Mouse (Mus musculus): Measurements from ENCODE around the gene Epas1. TPM values are rescaled to one million over a fixed set of nuclear protein-coding genes. Genes with fewer than 3 reads are reported as not detected.

Epas1 gene
- polyA plus RNA-seq, 2 experiments = 8.3 to 11.4 TPM

DNA sequence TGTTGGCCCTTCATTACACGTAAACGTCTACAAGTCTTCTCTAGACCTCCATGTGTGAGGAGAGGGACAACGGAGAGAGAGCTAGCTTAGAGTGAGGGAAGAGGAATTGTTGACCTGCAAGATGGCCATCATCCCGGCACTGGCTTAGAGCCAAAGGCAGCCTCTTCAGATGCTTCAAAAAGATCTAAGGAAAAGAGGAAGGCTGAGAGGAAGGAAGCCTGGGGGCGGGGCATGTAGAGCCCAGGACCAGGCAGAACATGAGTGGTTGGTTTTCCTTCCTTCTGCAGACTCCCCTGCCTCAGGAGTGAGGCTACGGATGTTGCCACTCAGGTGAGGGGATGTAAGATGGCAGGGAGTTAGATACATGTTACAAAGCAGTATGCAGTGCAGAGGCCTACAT lies 34.8 kb downstream of the Epas1 start:
- Histone ChIP-seq H3K4me3 (replicated peaks; ENCODE audit: low read length) (no peak overlapping the region), H3K4me2 (replicated peaks; ENCODE audit: low read depth, low read length, severe bottlenecking) (no peak overlapping the region), H3K4me1 (ENCODE audit: control insufficient read depth, insufficient read depth, low read length) (peaks cover 20% of the 10 kb centered on the region), H3K9ac (ENCODE audit: low read depth, low read length, severe bottlenecking) (no peak overlapping the region), H3K36me3 (ENCODE audit: control insufficient read depth, insufficient read depth, low read length) (no peaks in the 10 kb centered on the region), H3K9me3 (ENCODE audit: control insufficient read depth, low read length) (no peaks in the 10 kb centered on the region), H3K27me3 (ENCODE audit: control insufficient read depth, insufficient read depth, low read length) (no peaks in the 10 kb centered on the region), H3K27ac (replicated peaks; ENCODE audit: low read depth, low read length) (no peak overlapping the region)
- DNase-seq (ENCODE audit: low spot score) (no peak), ATAC-seq (ENCODE audit: low FRiP score, low read depth) (no peak)
- whole genome bisulfite sequencing = 56% methylated on average over 6 of the region's 6 CpGs
- no peak for TF ChIP-seq POLR2A (IDR thresholded peaks at IDR 0.05; ENCODE audit: borderline replicate concordance, extremely low read depth, insufficient read depth, insufficient read length)

DNA sequence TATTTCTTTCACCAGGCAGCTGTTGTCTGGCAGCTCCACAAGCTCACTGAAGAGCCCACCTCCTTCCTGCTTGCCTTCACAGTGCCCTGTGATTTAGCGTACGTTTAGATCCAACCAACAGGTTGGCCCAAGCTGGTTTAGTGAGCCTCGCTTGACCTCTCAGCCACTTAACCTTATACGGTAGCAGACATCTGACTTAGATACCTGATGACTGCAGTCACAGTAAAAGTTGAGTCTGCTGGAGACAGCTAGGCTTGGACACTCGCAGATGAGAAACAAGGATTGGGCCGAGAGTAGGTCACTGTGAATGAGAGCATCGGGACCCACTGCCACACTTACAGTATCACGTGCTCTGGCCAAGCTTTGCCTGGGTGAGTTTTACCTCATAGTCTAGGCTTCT lies 38.4 kb downstream of the Epas1 start:
- DNase-seq (ENCODE audit: low spot score) = no peak
- ATAC-seq (ENCODE audit: low FRiP score, low read depth) = no peak
- TF ChIP-seq POLR2A (IDR thresholded peaks at IDR 0.05; ENCODE audit: borderline replicate concordance, extremely low read depth, insufficient read depth, insufficient read length) = no peak
- peaks cover 1% of the 10 kb centered on the region; the same call in 1 of the 2 replicates for H3K4me1 ChIP-seq (ENCODE audit: control insufficient read depth, insufficient read depth, low read length)
- H3K9me3 ChIP-seq (ENCODE audit: control insufficient read depth, low read length) = no peaks in the 10 kb centered on the region
- H3K27me3 ChIP-seq (ENCODE audit: control insufficient read depth, insufficient read depth, low read length) = no peaks in the 10 kb centered on the region
- H3K4me3 ChIP-seq (replicated peaks; ENCODE audit: low read length) = no peak overlapping the region
- no peak overlapping the region for H3K4me2 ChIP-seq (replicated peaks; ENCODE audit: low read depth, low read length, severe bottlenecking)
- WGBS = 80% methylated on average over 8 of the region's 8 CpGs
- H3K9ac ChIP-seq (ENCODE audit: low read depth, low read length, severe bottlenecking) = no peak overlapping the region
- no peaks in the 10 kb centered on the region for H3K36me3 ChIP-seq (ENCODE audit: control insufficient read depth, insufficient read depth, low read length)
- H3K27ac ChIP-seq (replicated peaks; ENCODE audit: low read depth, low read length) = no peak overlapping the region

DNA sequence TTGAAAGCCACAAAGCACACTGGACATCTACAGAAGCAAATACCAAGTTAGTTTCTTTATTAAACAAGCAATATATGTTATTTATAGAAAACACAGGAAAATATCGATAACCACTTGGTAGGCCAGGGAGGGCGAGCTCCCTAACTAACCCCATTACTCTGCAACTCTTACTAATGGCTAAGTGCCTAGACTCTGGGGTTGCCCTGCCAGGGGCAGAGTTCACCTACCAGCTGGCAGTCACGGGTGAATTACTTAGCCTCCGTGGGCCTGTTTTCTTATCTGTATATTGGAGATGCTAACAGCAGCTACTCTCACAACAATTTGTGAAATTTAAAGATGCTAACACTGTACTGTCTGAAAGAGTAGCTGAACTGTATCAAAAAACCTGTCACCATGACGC lies 42.3 kb downstream of the Epas1 start:
- ATAC-seq (ENCODE audit: low FRiP score, low read depth) = no peak
- DNase-seq (ENCODE audit: low spot score) = no peak

DNA sequence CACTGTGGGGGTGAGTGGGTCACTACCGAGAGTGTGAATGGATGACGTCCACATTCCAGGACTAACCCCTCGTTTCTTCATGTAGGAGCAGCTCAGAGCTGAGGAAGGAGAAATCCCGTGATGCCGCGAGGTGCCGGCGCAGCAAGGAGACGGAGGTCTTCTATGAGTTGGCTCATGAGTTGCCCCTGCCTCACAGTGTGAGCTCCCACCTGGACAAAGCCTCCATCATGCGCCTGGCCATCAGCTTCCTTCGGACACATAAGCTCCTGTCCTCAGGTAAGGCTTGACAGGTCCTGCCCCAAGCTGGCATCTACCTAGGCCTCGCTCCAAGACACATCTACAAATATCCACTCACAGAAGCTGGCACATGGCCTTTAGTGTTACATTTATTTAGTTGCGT lies 43.5 kb downstream of the Epas1 start:
- Histone ChIP-seq H3K27ac (replicated peaks; ENCODE audit: low read depth, low read length) (no peak overlapping the region), H3K36me3 (ENCODE audit: control insufficient read depth, insufficient read depth, low read length) (no peaks in the 10 kb centered on the region), H3K4me2 (replicated peaks; ENCODE audit: low read depth, low read length, severe bottlenecking) (no peak overlapping the region), H3K9me3 (ENCODE audit: control insufficient read depth, low read length) (no peaks in the 10 kb centered on the region), H3K4me3 (replicated peaks; ENCODE audit: low read length) (no peak overlapping the region), H3K9ac (ENCODE audit: low read depth, low read length, severe bottlenecking) (no peak overlapping the region), H3K27me3 (ENCODE audit: control insufficient read depth, insufficient read depth, low read length) (no peaks in the 10 kb centered on the region), H3K4me1 (ENCODE audit: control insufficient read depth, insufficient read depth, low read length) (peaks cover 4% of the 10 kb centered on the region; the same call in 1 of the 2 replicates)
- WGBS = 89% methylated on average over 13 of the region's 13 CpGs
- DNase-seq (ENCODE audit: low spot score) (no peak), ATAC-seq (ENCODE audit: low FRiP score, low read depth) (no peak)
- no peak for TF ChIP-seq POLR2A (IDR thresholded peaks at IDR 0.05; ENCODE audit: borderline replicate concordance, extremely low read depth, insufficient read depth, insufficient read length)

More for the DNA sequence above, 42.3 kb downstream of the Epas1 start:
- WGBS = 69% methylated on average over 5 of the region's 5 CpGs
- no peak overlapping the region for H3K9ac ChIP-seq (ENCODE audit: low read depth, low read length, severe bottlenecking)
- no peaks in the 10 kb centered on the region for H3K36me3 ChIP-seq (ENCODE audit: control insufficient read depth, insufficient read depth, low read length)
- H3K9me3 ChIP-seq (ENCODE audit: control insufficient read depth, low read length) = no peaks in the 10 kb centered on the region
- no peak for TF ChIP-seq POLR2A (IDR thresholded peaks at IDR 0.05; ENCODE audit: borderline replicate concordance, extremely low read depth, insufficient read depth, insufficient read length)
- no peak overlapping the region for H3K27ac ChIP-seq (replicated peaks; ENCODE audit: low read depth, low read length)
- no peaks in the 10 kb centered on the region for H3K4me1 ChIP-seq (ENCODE audit: control insufficient read depth, insufficient read depth, low read length)
- H3K4me3 ChIP-seq (replicated peaks; ENCODE audit: low read length) = no peak overlapping the region
- no peak overlapping the region for H3K4me2 ChIP-seq (replicated peaks; ENCODE audit: low read depth, low read length, severe bottlenecking)
- H3K27me3 ChIP-seq (ENCODE audit: control insufficient read depth, insufficient read depth, low read length) = no peaks in the 10 kb centered on the region

DNA sequence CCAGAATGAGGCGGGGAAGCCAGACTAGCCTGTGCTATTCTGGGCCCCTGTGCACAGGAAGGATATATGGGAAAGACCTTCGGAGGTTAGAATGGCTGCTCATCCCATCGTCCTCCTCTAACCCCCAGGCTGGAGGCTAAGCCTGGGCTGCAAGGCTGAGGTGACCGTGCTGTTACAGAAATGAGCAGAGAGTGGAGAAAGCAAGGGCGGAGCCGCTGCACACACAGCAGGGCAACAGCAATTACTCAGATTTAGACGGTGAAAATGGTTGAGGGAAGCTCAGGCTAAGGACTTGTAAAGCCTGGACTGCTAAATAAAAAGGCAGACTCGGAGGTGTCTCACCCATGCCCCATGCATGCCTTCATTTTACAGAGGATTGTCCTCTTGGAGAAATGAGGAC lies 45.0 kb downstream of the Epas1 start:
- Histone ChIP-seq H3K27ac (replicated peaks; ENCODE audit: low read depth, low read length) (no peak overlapping the region), H3K4me3 (replicated peaks; ENCODE audit: low read length) (no peak overlapping the region), H3K9ac (ENCODE audit: low read depth, low read length, severe bottlenecking) (no peak overlapping the region), H3K9me3 (ENCODE audit: control insufficient read depth, low read length) (no peaks in the 10 kb centered on the region), H3K4me2 (replicated peaks; ENCODE audit: low read depth, low read length, severe bottlenecking) (no peak overlapping the region), H3K27me3 (ENCODE audit: control insufficient read depth, insufficient read depth, low read length) (no peaks in the 10 kb centered on the region), H3K36me3 (ENCODE audit: control insufficient read depth, insufficient read depth, low read length) (no peaks in the 10 kb centered on the region), H3K4me1 (ENCODE audit: control insufficient read depth, insufficient read depth, low read length) (peaks cover 4% of the 10 kb centered on the region; the same call in 1 of the 2 replicates)
- TF ChIP-seq POLR2A (IDR thresholded peaks at IDR 0.05; ENCODE audit: borderline replicate concordance, extremely low read depth, insufficient read depth, insufficient read length) = no peak
- no peak for ATAC-seq (ENCODE audit: low FRiP score, low read depth)
- 48% methylated on average over 8 of the region's 8 CpGs for WGBS
- no peak for DNase-seq (ENCODE audit: low spot score)

DNA sequence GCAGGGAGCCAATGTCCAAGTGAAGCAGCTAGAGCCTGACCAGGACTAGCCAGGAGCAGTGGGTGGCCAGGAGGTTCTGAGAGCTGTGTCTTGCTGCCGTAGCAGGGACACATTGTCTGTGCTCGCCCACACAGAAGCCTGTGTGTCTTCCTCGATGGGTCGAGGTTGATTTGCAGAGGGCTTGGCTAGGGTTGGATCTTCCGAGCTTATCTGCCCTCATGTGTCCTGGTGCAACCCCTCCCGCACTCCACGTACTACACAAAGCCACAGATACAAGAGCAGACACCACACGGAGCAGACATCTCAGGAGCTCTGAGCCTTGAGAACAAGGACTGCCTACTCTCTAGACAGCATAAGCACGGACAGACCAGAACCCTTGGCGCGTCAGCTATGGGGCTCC lies 45.5 kb downstream of the Epas1 start:
- Histone ChIP-seq H3K4me3 (replicated peaks; ENCODE audit: low read length) (no peak overlapping the region), H3K27ac (replicated peaks; ENCODE audit: low read depth, low read length) (no peak overlapping the region)
- 85% methylated on average over 11 of the region's 11 CpGs for WGBS

More for the DNA sequence above, 45.5 kb downstream of the Epas1 start:
- no peak for TF ChIP-seq POLR2A (IDR thresholded peaks at IDR 0.05; ENCODE audit: borderline replicate concordance, extremely low read depth, insufficient read depth, insufficient read length)
- Histone ChIP-seq H3K9me3 (ENCODE audit: control insufficient read depth, low read length) (no peaks in the 10 kb centered on the region), H3K9ac (ENCODE audit: low read depth, low read length, severe bottlenecking) (no peak overlapping the region), H3K4me1 (ENCODE audit: control insufficient read depth, insufficient read depth, low read length) (peaks cover 4% of the 10 kb centered on the region; the same call in 1 of the 2 replicates), H3K27me3 (ENCODE audit: control insufficient read depth, insufficient read depth, low read length) (no peaks in the 10 kb centered on the region), H3K36me3 (ENCODE audit: control insufficient read depth, insufficient read depth, low read length) (no peaks in the 10 kb centered on the region), H3K4me2 (replicated peaks; ENCODE audit: low read depth, low read length, severe bottlenecking) (no peak overlapping the region)
- ATAC-seq (ENCODE audit: low FRiP score, low read depth) (no peak), DNase-seq (ENCODE audit: low spot score) (no peak)

Measured in limb, embryonic 14.5 days (tissue).